Mouse (Mus musculus) thymus, adult 2 months (tissue): ENCODE data around the gene Tmem217.

ENCODE experiments used
- CTCF ChIP-seq: fragments of 200-500 bp; IDR thresholded peaks from 2 replicates; pipeline ENCODE4 v1.5.1; 2012; ENCODE audit warnings: mild to moderate bottlenecking, control low read depth, low read length, moderate library complexity, borderline replicate concordance; ENCODE audit not compliant: control insufficient read depth, poor library complexity, insufficient read depth; ENCODE audit errors: extremely low read depth
- POLR2A ChIP-seq: fragments of 200-500 bp; IDR thresholded peaks from 2 replicates; pipeline ENCODE4 v1.6.1; 2012; ENCODE audit warnings: mild to moderate bottlenecking, low read length, control low read depth, moderate library complexity; ENCODE audit not compliant: control insufficient read depth, poor library complexity, insufficient read depth; ENCODE audit errors: extremely low read depth

GRCm38 (mm10) chr17:29500802-29501469 is 51.2 kb downstream of the Tmem217 start:
- TF ChIP-seq CTCF (no peak), POLR2A (no peak)
